Mouse (Mus musculus) hindbrain, embryonic 16.5 days (tissue): ENCODE data around the gene Ipo11. TPM values are rescaled to one million over a fixed set of nuclear protein-coding genes. Genes with fewer than 3 reads are reported as not detected.

Experiments
- ATAC-seq: fragments of 200-750 bp; cut with Nextera tagmentation; 2 replicates; pipeline ENCODE4 v1.8.0; 2017; ENCODE audit warnings: moderate TSS enrichment, moderate library complexity
- H3K27ac ChIP-seq: fragments of 300-500 bp; sonication (generic); 2 replicates; pipeline ENCODE4 v1.5.1; 2014; ENCODE audit warnings: low read depth, mild to moderate bottlenecking, control low read depth, low read length, moderate library complexity
- H3K27me3 ChIP-seq: fragments of 300-500 bp; sonication (generic); replicated peaks from 2 replicates; pipeline ENCODE4 v1.6.1; 2014; ENCODE audit warnings: low read length; ENCODE audit not compliant: control insufficient read depth, insufficient read depth
- H3K36me3 ChIP-seq: fragments of 300-500 bp; sonication (generic); 2 replicates; pipeline ENCODE4 v1.6.1; 2014; ENCODE audit warnings: mild to moderate bottlenecking, low read length, moderate library complexity, mixed read lengths; ENCODE audit not compliant: control insufficient read depth, insufficient read depth
- H3K4me1 ChIP-seq: fragments of 300-500 bp; sonication (generic); 2 replicates; pipeline ENCODE4 v1.6.1; 2014; ENCODE audit warnings: low read depth, low read length; ENCODE audit not compliant: control insufficient read depth, insufficient read depth
- H3K4me2 ChIP-seq: fragments of 300-500 bp; sonication (generic); 2 replicates; pipeline ENCODE4 v1.6.1; 2014; ENCODE audit warnings: mild to moderate bottlenecking, low read length, control low read depth, moderate library complexity
- H3K4me3 ChIP-seq: fragments of 300-500 bp; sonication (generic); 2 replicates; pipeline ENCODE4 v1.5.1; 2014; ENCODE audit warnings: mild to moderate bottlenecking, low read length, control low read depth, moderate library complexity
- H3K9ac ChIP-seq: fragments of 300-500 bp; sonication (generic); 2 replicates; pipeline ENCODE4 v1.6.1; 2014; ENCODE audit warnings: low read depth, mild to moderate bottlenecking, control low read depth, low read length, moderate library complexity
- H3K9me3 ChIP-seq: fragments of 300-500 bp; sonication (generic); 2 replicates; pipeline ENCODE4 v1.6.1; 2014; ENCODE audit warnings: mild to moderate bottlenecking, low read length, moderate library complexity; ENCODE audit not compliant: control insufficient read depth
- WGBS: fragments of 180-500 bp; shearing (Covaris S2); extraction: QIAGEN DNeasy Blood & Tissue Kit; methylation state at CpG from one replicate; pipeline ENCODE4 v1.1.7; 2014; 5-methylcytosine and 5-hydroxymethylcytosine counted together
- polyA plus RNA-seq: library from polyadenylated mRNA; unstranded; fragments of >200 nt; fragmentation: Nextera tagmentation; extraction: Ambion mirVana; gene quantifications from 2 replicates; pipeline ENCODE4 v1.2.1, GENCODE M21; 2015

The Ipo11 gene
- polyA plus RNA-seq, 1 experiment from 2014 or later: 43.5 TPM

GRCm38 (mm10) chr13:106813087-106813486, 123.7 kb downstream of the Ipo11 start:
- Histone ChIP-seq H3K27me3 (no peaks in the 10 kb centered on the region), H3K36me3 (0 out of 2 replicates have a peak, but pooled peaks cover 2% of the 10 kb centered on the region), H3K4me3 (no peak overlapping the region), H3K9me3 (no peaks in the 10 kb centered on the region), H3K4me2 (no peak overlapping the region), H3K9ac (no peak overlapping the region), H3K4me1 (no peaks in the 10 kb centered on the region), H3K27ac (no peak overlapping the region)
- ATAC-seq: peak; percentile 63; the same call in 1 of the 2 replicates
- 62% methylated on average over 9 of the region's 9 CpGs for WGBS

DNA sequence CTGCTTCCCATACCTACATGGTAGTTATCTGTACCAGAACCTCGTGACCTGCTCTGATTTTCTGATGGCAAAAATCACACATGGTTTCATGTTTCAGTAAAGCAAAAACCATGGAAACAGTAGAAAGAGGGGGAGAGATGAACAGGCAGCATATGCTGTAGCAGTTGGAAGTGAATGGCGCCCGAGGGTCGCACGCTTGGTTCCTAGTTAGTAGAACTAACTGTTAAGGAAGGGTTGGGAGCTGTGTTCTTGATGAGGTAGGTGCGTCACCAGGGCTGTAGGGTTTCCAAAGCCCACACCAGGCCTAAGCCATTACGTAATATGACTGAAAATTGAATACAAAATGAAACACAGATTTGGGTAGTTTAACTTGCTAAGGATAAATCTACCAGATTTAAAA, 126.6 kb downstream of the Ipo11 start:
- Histone ChIP-seq H3K4me1 (no peaks in the 10 kb centered on the region), H3K9me3 (no peaks in the 10 kb centered on the region), H3K4me2 (no peak overlapping the region), H3K9ac (no peak overlapping the region), H3K27me3 (no peaks in the 10 kb centered on the region), H3K4me3 (no peak overlapping the region), H3K27ac (no peak overlapping the region), H3K36me3 (no peaks in the 10 kb centered on the region)
- 94% methylated on average over 7 of the region's 7 CpGs for WGBS
- ATAC-seq: no peak

- Histone ChIP-seq H3K4me3 (no peak overlapping the region), H3K9me3 (no peaks in the 10 kb centered on the region), H3K27ac (no peak overlapping the region), H3K4me2 (no peak overlapping the region), H3K4me1 (no peaks in the 10 kb centered on the region), H3K36me3 (no peaks in the 10 kb centered on the region), H3K27me3 (no peaks in the 10 kb centered on the region), H3K9ac (no peak overlapping the region)
- 77% methylated on average over 6 of the region's 6 CpGs for WGBS
- no peak for ATAC-seq
These were observed 127.9 kb downstream of the Ipo11 start for GRCm38 (mm10) chr13:106808821-106809220.

- Histone ChIP-seq H3K4me1 (no peaks in the 10 kb centered on the region), H3K36me3 (no peaks in the 10 kb centered on the region), H3K27me3 (no peaks in the 10 kb centered on the region), H3K4me3 (no peak overlapping the region), H3K9ac (no peak overlapping the region), H3K27ac (no peak overlapping the region), H3K9me3 (no peaks in the 10 kb centered on the region), H3K4me2 (no peak overlapping the region)
- ATAC-seq: no peak
- WGBS: 97% methylated on average over 2 of the region's 2 CpGs
These were observed 128.4 kb downstream of the Ipo11 start for GRCm38 (mm10) chr13:106808315-106808714.

- ATAC-seq: no peak
- no peak overlapping the region for H3K27ac ChIP-seq
- no peaks in the 10 kb centered on the region for H3K4me1 ChIP-seq
- no peaks in the 10 kb centered on the region for H3K36me3 ChIP-seq
- no peaks in the 10 kb centered on the region for H3K27me3 ChIP-seq
- WGBS: 86% methylated on average over 5 of the region's 5 CpGs
- H3K4me2 ChIP-seq: no peak overlapping the region
- H3K9me3 ChIP-seq: no peaks in the 10 kb centered on the region
- H3K4me3 ChIP-seq: no peak overlapping the region
- H3K9ac ChIP-seq: no peak overlapping the region
These were observed 129.5 kb downstream of the Ipo11 start for GRCm38 (mm10) chr13:106807303-106807702.

DNA sequence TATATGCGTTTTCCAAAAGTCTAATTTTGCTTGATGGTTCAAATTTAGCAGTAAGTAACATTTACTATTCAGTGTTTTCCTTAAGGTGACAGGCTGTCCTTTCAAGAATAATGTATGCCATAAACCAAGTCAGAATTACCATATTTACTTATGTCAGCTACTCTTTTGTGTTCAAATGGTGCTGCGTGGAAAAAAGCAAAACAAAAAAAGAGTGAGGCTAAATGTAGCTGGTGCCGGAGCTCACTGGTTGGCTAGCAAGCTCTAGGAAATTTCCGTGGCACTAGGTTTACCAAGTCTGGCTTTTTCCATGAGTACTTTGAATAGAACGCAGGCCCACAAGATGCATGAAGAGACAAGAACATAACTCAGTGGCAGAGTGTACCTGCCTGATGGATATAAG, 131.6 kb downstream of the Ipo11 start:
- Histone ChIP-seq H3K4me2 (no peak overlapping the region), H3K27ac (no peak overlapping the region), H3K9ac (no peak overlapping the region), H3K4me1 (no peaks in the 10 kb centered on the region), H3K9me3 (no peaks in the 10 kb centered on the region), H3K36me3 (no peaks in the 10 kb centered on the region), H3K27me3 (no peaks in the 10 kb centered on the region), H3K4me3 (no peak overlapping the region)
- no peak for ATAC-seq
- WGBS: 85% methylated on average over 5 of the region's 5 CpGs

DNA sequence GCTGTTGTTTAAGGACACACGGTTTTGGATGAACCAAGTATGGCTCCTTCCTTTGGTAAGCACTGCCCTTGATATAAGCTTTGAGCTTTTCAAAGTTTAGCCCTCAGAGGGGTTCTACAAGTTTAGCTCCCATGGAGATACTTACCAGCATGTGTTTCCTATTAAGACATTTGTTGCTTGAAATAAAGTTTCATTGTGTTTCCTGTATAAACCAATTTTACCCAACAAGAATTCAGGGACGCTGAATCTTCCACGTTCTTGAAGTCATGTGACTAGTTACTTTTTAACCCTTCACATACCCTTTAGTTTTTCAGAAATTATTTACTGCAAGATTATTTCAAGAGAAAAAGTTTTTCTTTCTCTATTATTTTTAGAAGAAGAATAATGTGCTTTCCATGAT, 138.7 kb downstream of the Ipo11 start:
- 73% methylated on average over 3 of the region's 3 CpGs for WGBS
- Histone ChIP-seq H3K4me3 (no peak overlapping the region), H3K4me2 (no peak overlapping the region), H3K9ac (no peak overlapping the region), H3K27ac (no peak overlapping the region), H3K9me3 (no peaks in the 10 kb centered on the region), H3K4me1 (no peaks in the 10 kb centered on the region), H3K36me3 (peaks cover 8% of the 10 kb centered on the region), H3K27me3 (no peaks in the 10 kb centered on the region)
- ATAC-seq: no peak

DNA sequence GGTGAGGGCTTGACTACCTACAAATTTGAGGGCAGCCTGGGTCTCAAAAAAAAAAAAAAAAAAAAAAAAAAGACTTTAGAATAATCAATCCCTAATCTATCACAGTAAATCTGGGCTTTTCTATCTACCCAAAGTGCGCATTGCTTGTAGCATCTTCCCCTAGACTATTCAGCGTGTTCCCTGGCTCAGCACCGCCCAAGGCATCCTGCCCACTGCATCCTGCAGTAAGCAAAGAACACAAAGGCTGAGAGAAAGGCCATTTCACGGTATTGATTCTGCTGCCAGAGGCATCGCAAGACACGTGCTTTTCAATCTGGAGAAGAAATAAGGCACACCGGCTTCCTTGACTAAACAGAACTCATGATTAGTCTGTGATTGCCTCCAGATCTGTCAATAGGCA, 147.9 kb downstream of the Ipo11 start:
- no peak overlapping the region for H3K4me2 ChIP-seq
- peaks cover 5% of the 10 kb centered on the region for H3K36me3 ChIP-seq
- no peak overlapping the region for H3K9ac ChIP-seq
- H3K9me3 ChIP-seq: peaks cover 5% of the 10 kb centered on the region
- H3K27ac ChIP-seq: no peak overlapping the region
- H3K4me3 ChIP-seq: no peak overlapping the region
- no peaks in the 10 kb centered on the region for H3K4me1 ChIP-seq
- 59% methylated on average over 7 of the region's 7 CpGs for WGBS
- ATAC-seq: no peak
- no peaks in the 10 kb centered on the region for H3K27me3 ChIP-seq

DNA sequence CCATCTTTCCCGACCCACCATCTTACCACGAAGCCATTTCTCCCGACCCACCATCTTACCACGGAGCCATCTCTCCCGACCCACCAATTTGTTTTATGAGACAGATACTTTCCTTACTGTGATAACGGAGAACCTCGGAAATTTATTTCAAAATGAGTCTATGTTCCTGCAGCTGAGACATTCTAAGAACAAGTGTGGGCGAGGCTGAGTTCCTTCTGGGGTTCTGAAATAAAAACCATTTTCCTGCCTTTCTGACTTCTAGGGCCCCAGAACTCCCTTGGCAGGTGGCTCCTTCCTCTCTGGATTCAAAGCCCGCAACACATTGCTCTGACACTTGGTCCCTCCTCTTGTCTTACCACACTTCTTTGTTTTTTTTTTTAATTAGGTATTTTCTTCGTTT, 168.0 kb downstream of the Ipo11 start:
- H3K27ac ChIP-seq: no peak overlapping the region
- WGBS: 94% methylated on average over 10 of the region's 10 CpGs
- no peaks in the 10 kb centered on the region for H3K4me1 ChIP-seq
- H3K9ac ChIP-seq: no peak overlapping the region
- no peaks in the 10 kb centered on the region for H3K36me3 ChIP-seq
- ATAC-seq: no peak
- H3K9me3 ChIP-seq: no peaks in the 10 kb centered on the region; the same call in 1 of the 2 replicates
- H3K4me2 ChIP-seq: no peak overlapping the region
- H3K27me3 ChIP-seq: no peaks in the 10 kb centered on the region
- H3K4me3 ChIP-seq: no peak overlapping the region

GRCm38 (mm10) chr13:106762611-106763010, 174.1 kb downstream of the Ipo11 start:
- Histone ChIP-seq H3K27me3 (no peaks in the 10 kb centered on the region), H3K27ac (no peak overlapping the region), H3K36me3 (no peaks in the 10 kb centered on the region), H3K9ac (no peak overlapping the region), H3K4me2 (no peak overlapping the region), H3K9me3 (no peaks in the 10 kb centered on the region), H3K4me3 (no peak overlapping the region), H3K4me1 (no peaks in the 10 kb centered on the region)
- no peak for ATAC-seq
- 58% methylated on average over 1 of the region's 1 CpGs for WGBS
